Mouse (Mus musculus) bone marrow macrophage, adult 2 months (primary cell): ENCODE measurements around the gene Macf1. TPM values are rescaled to one million over a fixed set of nuclear protein-coding genes. Genes with fewer than 3 reads are reported as not detected.

Experiments
- H3K27ac ChIP-seq: 2 replicates; pipeline ENCODE4 v1.5.1; 2012; ENCODE audit warnings: low read depth, low read length; ENCODE audit not compliant: insufficient read depth
- H3K4me1 ChIP-seq: 2 replicates; pipeline ENCODE4 v1.6.1; 2012; ENCODE audit warnings: low read length; ENCODE audit not compliant: control insufficient read depth, insufficient read depth
- H3K4me3 ChIP-seq: 2 replicates; pipeline ENCODE4 v1.5.1; 2012; ENCODE audit warnings: mild to moderate bottlenecking, low read length, moderate library complexity; ENCODE audit not compliant: insufficient read depth
- CTCF ChIP-seq: IDR thresholded peaks from 2 replicates; pipeline ENCODE4 v1.5.1; 2012; ENCODE audit warnings: low read depth, mild to moderate bottlenecking, low read length, moderate library complexity
- POLR2A ChIP-seq: IDR thresholded peaks from 2 replicates; pipeline ENCODE4 v1.6.1; 2012; ENCODE audit warnings: mild to moderate bottlenecking, low read depth, low read length, borderline replicate concordance
- polyA plus RNA-seq: library from polyadenylated mRNA; stranded (reverse); fragments of >200 nt; gene quantifications from 2 replicates; pipeline ENCODE4 v1.2.4, GENCODE M21; 2012; ENCODE audit not compliant: missing spikeins, insufficient read depth, insufficient read length

Macf1 gene
- polyA plus RNA-seq, 1 experiment = 182 TPM

GRCm38 (mm10) chr4:123412528-123412878 lies 271.7 kb downstream of the Macf1 start:
- H3K4me1 ChIP-seq = peaks cover 21% of the 10 kb centered on the region
- no peak for TF ChIP-seq CTCF
- peak overlapping the region; percentile 85; the same call in 1 of the 2 replicates for H3K4me3 ChIP-seq
- no peak overlapping the region for H3K27ac ChIP-seq

- H3K4me1 ChIP-seq = peaks cover 21% of the 10 kb centered on the region
- TF ChIP-seq POLR2A = no peak
- TF ChIP-seq CTCF = no peak
- no peak overlapping the region for H3K27ac ChIP-seq
- peak overlapping the region; percentile 85 for H3K4me3 ChIP-seq
These were observed 272.2 kb downstream of the Macf1 start for GRCm38 (mm10) chr4:123411732-123412527.

- H3K27ac ChIP-seq = peak overlapping the region; percentile 25; the same call in 1 of the 2 replicates
- TF ChIP-seq CTCF (no peak), POLR2A (no peak)
- peaks cover 24% of the 10 kb centered on the region for H3K4me1 ChIP-seq
- H3K4me3 ChIP-seq = peak overlapping the region; percentile 85
These were observed 273.0 kb downstream of the Macf1 start for GRCm38 (mm10) chr4:123411006-123411731.

- Histone ChIP-seq H3K27ac (no peak overlapping the region), H3K4me3 (no peak overlapping the region), H3K4me1 (peaks cover 24% of the 10 kb centered on the region)
- TF ChIP-seq POLR2A (no peak), CTCF (no peak)
These were observed 274.4 kb downstream of the Macf1 start for GRCm38 (mm10) chr4:123409752-123410151.

GRCm38 (mm10) chr4:123409034-123409692 lies 275.0 kb downstream of the Macf1 start:
- H3K4me3 ChIP-seq = no peak overlapping the region
- no peak for TF ChIP-seq POLR2A
- TF ChIP-seq CTCF = no peak
- peaks cover 24% of the 10 kb centered on the region for H3K4me1 ChIP-seq
- H3K27ac ChIP-seq = no peak overlapping the region

- Histone ChIP-seq H3K4me1 (peaks cover 24% of the 10 kb centered on the region), H3K4me3 (no peak overlapping the region)
- TF ChIP-seq CTCF (no peak), POLR2A (no peak)
These were observed 276.4 kb downstream of the Macf1 start for GRCm38 (mm10) chr4:123407792-123408191.

GRCm38 (mm10) chr4:123404056-123404455 lies 280.1 kb downstream of the Macf1 start:
- H3K4me1 ChIP-seq = peaks cover 7% of the 10 kb centered on the region
- TF ChIP-seq POLR2A = no peak
- TF ChIP-seq CTCF = no peak
- H3K27ac ChIP-seq = no peak overlapping the region

More at GRCm38 (mm10) chr4:123407792-123408191, 276.4 kb downstream of the Macf1 start:
- H3K27ac ChIP-seq = no peak overlapping the region

GRCm38 (mm10) chr4:123402244-123402643 lies 281.9 kb downstream of the Macf1 start:
- Histone ChIP-seq H3K4me3 (no peak overlapping the region), H3K4me1 (peaks cover 2% of the 10 kb centered on the region; the same call in 1 of the 2 replicates), H3K27ac (no peak overlapping the region)
- no peak for TF ChIP-seq CTCF
- no peak for TF ChIP-seq POLR2A

More at GRCm38 (mm10) chr4:123404056-123404455, 280.1 kb downstream of the Macf1 start:
- H3K4me3 ChIP-seq = no peak overlapping the region

GRCm38 (mm10) chr4:123401265-123401664 lies 282.9 kb downstream of the Macf1 start:
- Histone ChIP-seq H3K4me3 (no peak overlapping the region), H3K4me1 (no peaks in the 10 kb centered on the region), H3K27ac (no peak overlapping the region)
- no peak for TF ChIP-seq POLR2A
- no peak for TF ChIP-seq CTCF
